Mouse (Mus musculus) ES-E14 (cell line): ENCODE results near the gene Nlgn2. TPM values are rescaled to one million over a fixed set of nuclear protein-coding genes. Genes with fewer than 3 reads are reported as not detected.
A peak's percentile ranks its signal among the peaks of the same experiment; 100 is the strongest.

Experiments
- DNase-seq: peaks from one replicate; pipeline ENCODE4 v3.0.0-alpha.2; 2013; ENCODE audit warnings: low read depth, low spot score
- H3K27ac ChIP-seq: 2 replicates; pipeline ENCODE4 v1.5.1; 2012; ENCODE audit warnings: low read depth, mild to moderate bottlenecking, low read length, moderate library complexity, mixed read lengths; ENCODE audit not compliant: poor library complexity, insufficient read depth, severe bottlenecking
- H3K36me3 ChIP-seq: 2 replicates; pipeline ENCODE4 v1.6.1; 2012; ENCODE audit warnings: mild to moderate bottlenecking, low read length, moderate library complexity, mixed read lengths; ENCODE audit not compliant: control insufficient read depth, poor library complexity, insufficient read depth, severe bottlenecking
- H3K4me1 ChIP-seq, 2 experiments: fragments of 150-350 bp in 1 of 2; sonication (generic) in 1 of 2; 2 replicates each; pipeline ENCODE4 v1.6.1; 2012; ENCODE audit warnings: low read length in 2 of 2, mild to moderate bottlenecking in 1 of 2, mixed read lengths in 1 of 2; ENCODE audit not compliant: control insufficient read depth in 2 of 2, insufficient read depth in 2 of 2, poor library complexity in 1 of 2
- H3K4me3 ChIP-seq, 2 experiments: fragments of 150-350 bp in 1 of 2; sonication (generic) in 1 of 2; 2 replicates each; pipeline ENCODE4 v1.5.1; 2012; ENCODE audit warnings: low read length in 2 of 2, low read depth in 1 of 2, mild to moderate bottlenecking in 1 of 2, mixed read lengths in 1 of 2; ENCODE audit not compliant: insufficient read depth in 1 of 2, poor library complexity in 1 of 2, severe bottlenecking in 1 of 2
- H3K9ac ChIP-seq: 2 replicates; pipeline ENCODE4 v1.6.1; 2012; ENCODE audit warnings: low read depth, mild to moderate bottlenecking, low read length, mixed read lengths; ENCODE audit not compliant: poor library complexity, insufficient read depth, severe bottlenecking
- H3K9me3 ChIP-seq: fragments of 150-350 bp; sonication (generic); 2 replicates; pipeline ENCODE4 v1.6.1; 2012; ENCODE audit warnings: low read depth, mild to moderate bottlenecking, low read length; ENCODE audit not compliant: control insufficient read depth, insufficient read depth
- CHD2 ChIP-seq: IDR thresholded peaks from 2 replicates; pipeline ENCODE4 v1.6.1; 2014; ENCODE audit warnings: mild to moderate bottlenecking, low read depth, low read length, inconsistent platforms
- HCFC1 ChIP-seq: IDR thresholded peaks from 2 replicates; pipeline ENCODE4 v1.6.1; 2012; ENCODE audit warnings: low read length, inconsistent platforms, borderline replicate concordance; ENCODE audit not compliant: insufficient read depth
- MAFK ChIP-seq: IDR thresholded peaks from 2 replicates; pipeline ENCODE4 v1.6.1; 2014; ENCODE audit warnings: mild to moderate bottlenecking, low read depth, low read length, inconsistent platforms; ENCODE audit not compliant: insufficient read depth
- ZC3H11A ChIP-seq: IDR thresholded peaks from 2 replicates; pipeline ENCODE4 v1.6.1; 2012; ENCODE audit warnings: low read depth, mild to moderate bottlenecking, inconsistent platforms, low read length, borderline replicate concordance
- ZNF384 ChIP-seq: IDR thresholded peaks from 2 replicates; pipeline ENCODE4 v1.6.1; 2012; ENCODE audit warnings: low read depth, low read length, inconsistent platforms
- in situ Hi-C, 2 experiments: fragments of 600-800 bp; cut with MboI; formaldehyde crosslinking; loops; one replicate each; pipeline ENCODE4 v1.15.1; 2025; ENCODE audit warnings: low sequenced_read_pairs in 2 of 2, inconsistent platforms in 1 of 2; ENCODE audit not compliant: unreplicated experiment in 2 of 2
- total RNA-seq: library from RNA; depleted of rRNA; stranded (reverse); fragments of 300-350 nt; gene quantifications from 2 replicates; pipeline ENCODE4 v1.2.3, GENCODE M21; 2012; rRNA removed

Nlgn2 gene
- 8.9 and 9.5 TPM in 2 replicates for total RNA-seq

GRCm38 (mm10) chr11:69837604-69837951, at the start of gene Nlgn2:
Gene Nlgn2, minus strand, starts transcription at chr11:69837784.
- H3K4me3 ChIP-seq = peak within 1 kb of the TSS; percentile 85 to 100
- no peak for TF ChIP-seq ZC3H11A
- TF ChIP-seq MAFK = no peak
- TF ChIP-seq CHD2 = no peak
- no peak for TF ChIP-seq HCFC1
- TF ChIP-seq ZNF384 = no peak
- no peaks in the 10 kb centered on the region for H3K36me3 ChIP-seq
- H3K4me1 ChIP-seq = peaks cover 0 to 1% of the 10 kb centered on the region in 2 experiments; a peak in 1 of 4 replicates
- peak within 1 kb of the TSS; percentile 77 for H3K9ac ChIP-seq
- peak within 1 kb of the TSS; percentile 19 for H3K27ac ChIP-seq
- in situ Hi-C loops = no loop called here
- H3K9me3 ChIP-seq = no peaks in the 10 kb centered on the region
- DNase-seq = no peak

GRCm38 (mm10) chr11:69886907-69887635, 49.5 kb upstream of the Nlgn2 start:
- Histone ChIP-seq H3K36me3 (peaks cover 5% of the 10 kb centered on the region; the same call in 1 of the 2 replicates), H3K4me3 (no peak overlapping the region), H3K4me1 (peaks cover 2 to 10% of the 10 kb centered on the region in 2 experiments; a peak in 1 of 4 replicates), H3K27ac (no peak overlapping the region), H3K9ac (no peak overlapping the region), H3K9me3 (no peaks in the 10 kb centered on the region)
- TF ChIP-seq HCFC1 = no peak
- no peak for TF ChIP-seq CHD2
- DNase-seq = peak; percentile 55
- in situ Hi-C loops = no loop called here

DNA sequence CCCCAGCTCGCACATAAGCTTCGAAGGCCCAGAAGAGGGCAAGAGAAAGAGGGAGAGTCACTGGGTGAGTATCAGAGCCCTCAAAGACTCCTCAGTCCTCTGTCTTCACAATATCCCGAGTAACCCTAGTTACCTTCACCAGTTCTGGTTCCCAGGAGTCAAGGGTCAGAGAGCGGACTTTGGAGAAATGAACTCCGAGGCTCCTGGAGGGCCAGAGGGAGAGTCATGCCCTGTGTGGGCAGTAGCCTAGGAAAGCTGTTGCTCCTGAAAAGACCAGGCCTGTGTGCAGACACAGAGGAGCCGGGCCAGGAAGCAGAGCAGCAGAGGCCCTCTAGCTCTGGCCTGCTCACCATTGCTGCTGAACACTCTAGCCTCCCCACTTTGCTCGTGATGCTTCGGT, 47.1 kb upstream of the Nlgn2 start:
- Histone ChIP-seq H3K36me3 (peaks cover 5% of the 10 kb centered on the region; the same call in 1 of the 2 replicates), H3K9ac (no peak overlapping the region), H3K27ac (no peak overlapping the region), H3K4me3 (no peak overlapping the region), H3K4me1 (peaks cover 0 to 7% of the 10 kb centered on the region in 2 experiments; a peak in 1 of 4 replicates), H3K9me3 (no peaks in the 10 kb centered on the region)
- no peak for TF ChIP-seq CHD2
- TF ChIP-seq MAFK = no peak
- no peak for TF ChIP-seq ZC3H11A
- DNase-seq = no peak
- in situ Hi-C loops = no loop called here

DNA sequence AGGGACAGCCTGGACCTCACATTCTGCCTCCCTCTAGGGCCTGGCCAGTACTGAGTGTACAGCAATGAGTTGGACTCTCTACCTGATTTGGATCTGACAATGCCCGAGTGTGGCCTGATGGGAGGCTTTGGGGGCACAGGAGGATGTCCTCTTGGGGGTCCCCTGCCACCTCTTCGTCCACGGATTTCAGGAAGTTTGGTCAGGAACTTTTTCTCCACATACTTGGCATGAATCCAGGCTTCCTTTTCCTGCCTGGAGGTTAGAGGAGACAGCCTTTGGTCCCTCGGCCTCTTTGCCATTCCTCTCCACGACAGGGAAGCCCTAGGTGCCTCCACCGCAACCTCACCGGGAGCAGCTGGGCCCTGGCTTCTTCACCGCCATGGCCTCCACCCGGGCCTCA, 46.7 kb upstream of the Nlgn2 start:
- TF ChIP-seq ZNF384 (no peak), MAFK (no peak), CHD2 (no peak), HCFC1 (no peak), ZC3H11A (no peak)
- in situ Hi-C loops = no loop called here
- Histone ChIP-seq H3K9ac (no peak overlapping the region), H3K4me3 (no peak overlapping the region), H3K9me3 (no peaks in the 10 kb centered on the region), H3K4me1 (peaks cover 0 to 12% of the 10 kb centered on the region in 2 experiments; a peak in 2 of 4 replicates), H3K27ac (no peak overlapping the region), H3K36me3 (peaks cover 5% of the 10 kb centered on the region; the same call in 1 of the 2 replicates)
- no peak for DNase-seq
